Mouse (Mus musculus) kidney, postnatal 14 days (tissue): ENCODE measurements around the gene Scd2.
"Not testable (repeated sequence)": the region's sequence is repeated elsewhere in the genome, so short reads cannot be mapped to it uniquely, and the experiment has no call there.

ENCODE experiments used
- DNase-seq: peaks from one replicate; pipeline ENCODE4 v3.0.0; 2022; ENCODE audit warnings: mixed read lengths

Gene Scd2

GRCm38 (mm10) chr19:44274452-44274851 is 19.0 kb upstream of the Scd2 start:
- DNase-seq = no peak

- no peak for DNase-seq
Measured at GRCm38 (mm10) chr19:44275418-44275817, 18.1 kb upstream of the Scd2 start.

DNA sequence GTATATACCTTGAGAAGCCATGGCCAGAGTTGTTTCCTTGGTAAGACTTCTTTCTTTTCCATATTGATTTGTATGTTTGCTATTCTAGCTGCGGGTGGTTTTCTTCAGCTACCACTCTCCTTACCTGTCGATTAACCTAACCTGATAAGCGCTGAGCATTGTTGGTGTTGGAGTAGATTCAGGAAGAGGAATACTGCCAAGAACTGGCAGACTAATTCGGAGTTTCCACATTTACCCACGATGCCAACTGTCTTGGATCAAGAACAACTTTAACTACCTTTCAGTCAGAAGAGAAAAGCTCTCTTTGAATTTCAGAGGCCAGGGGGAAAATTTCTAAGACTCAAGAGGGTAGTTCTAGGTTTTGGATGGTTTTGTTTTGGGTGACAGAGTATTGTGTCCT is 16.6 kb upstream of the Scd2 start:
- no peak for DNase-seq

DNA sequence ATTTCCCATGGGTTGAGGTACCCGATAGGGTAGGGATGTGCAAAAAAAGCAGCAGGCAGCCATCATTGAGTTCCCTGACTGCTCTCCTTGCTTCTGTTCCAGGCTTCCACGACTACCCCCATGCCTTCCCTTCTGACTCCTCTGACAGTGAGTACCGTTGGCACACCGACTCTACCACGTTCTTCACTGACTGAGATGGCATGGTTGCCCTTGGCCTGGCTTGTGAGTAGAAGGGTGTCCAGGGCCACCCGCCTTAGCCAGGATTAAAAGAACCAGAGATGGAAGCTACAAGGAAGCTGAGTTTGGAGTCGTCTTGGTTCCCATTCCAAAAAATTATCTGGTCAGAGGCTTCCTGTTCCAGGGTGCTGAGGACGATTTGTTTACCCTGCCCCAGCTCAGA is 15.5 kb upstream of the Scd2 start:
- no peak for DNase-seq

- DNase-seq = peak; percentile 69
Measured at GRCm38 (mm10) chr19:44280755-44281154, 12.7 kb upstream of the Scd2 start.

GRCm38 (mm10) chr19:44281825-44282447 is 11.5 kb upstream of the Scd2 start:
- DNase-seq = not testable (repeated sequence)

- no peak for DNase-seq
Measured at GRCm38 (mm10) chr19:44282534-44283156, 10.8 kb upstream of the Scd2 start.

GRCm38 (mm10) chr19:44283157-44284024 is 10.1 kb upstream of the Scd2 start:
- DNase-seq = no peak

- peak; percentile 95 for DNase-seq
Measured at GRCm38 (mm10) chr19:44284025-44284695, 9.3 kb upstream of the Scd2 start.

DNA sequence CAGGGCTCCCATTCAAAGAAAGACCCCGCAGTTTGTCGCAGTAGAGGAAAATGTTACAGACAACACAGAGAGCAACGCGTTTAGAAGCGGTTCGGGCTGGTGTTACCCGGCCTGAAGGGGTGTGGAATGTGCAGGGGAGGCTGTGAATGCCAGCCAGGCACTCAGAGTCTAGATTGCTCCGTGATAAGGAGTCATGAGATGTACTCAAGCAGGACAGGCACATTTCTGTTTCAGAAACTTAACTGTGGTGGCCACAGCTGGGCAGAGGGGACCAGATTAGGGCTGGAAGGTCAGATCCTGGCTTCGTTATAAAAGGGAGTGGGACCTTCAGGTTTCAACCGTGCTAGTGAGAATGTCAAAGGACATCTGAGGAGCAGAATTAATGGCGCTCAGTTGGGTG is 8.8 kb upstream of the Scd2 start:
- DNase-seq = peak; percentile 70

GRCm38 (mm10) chr19:44285554-44285953 is 7.9 kb upstream of the Scd2 start:
- no peak for DNase-seq

DNA sequence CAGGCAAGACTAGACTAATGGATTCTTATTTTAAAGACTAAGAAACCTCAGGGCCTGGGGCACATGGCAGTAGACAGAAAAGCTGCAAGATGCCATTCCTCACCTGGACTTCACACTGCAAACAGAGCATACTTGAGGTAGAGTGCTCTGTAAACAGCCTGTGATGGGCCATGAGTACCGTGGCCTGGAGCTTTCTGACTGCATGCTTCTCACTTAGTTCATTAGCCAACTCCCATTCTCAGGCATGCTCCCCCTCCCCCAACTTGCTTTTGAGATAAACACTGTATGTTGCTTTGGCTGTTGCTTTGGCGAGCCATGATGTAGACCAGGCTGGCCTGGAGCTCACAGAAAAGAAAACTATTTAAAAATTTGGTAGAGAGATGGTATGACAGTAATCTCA is 7.4 kb upstream of the Scd2 start:
- DNase-seq = no peak

GRCm38 (mm10) chr19:44287415-44288110 is 5.9 kb upstream of the Scd2 start:
- DNase-seq = no peak

GRCm38 (mm10) chr19:44292083-44292482 is 1.4 kb upstream of the Scd2 start:
- no peak for DNase-seq

GRCm38 (mm10) chr19:44292483-44292882 is 991 bp upstream of the Scd2 start:
- no peak for DNase-seq

DNA sequence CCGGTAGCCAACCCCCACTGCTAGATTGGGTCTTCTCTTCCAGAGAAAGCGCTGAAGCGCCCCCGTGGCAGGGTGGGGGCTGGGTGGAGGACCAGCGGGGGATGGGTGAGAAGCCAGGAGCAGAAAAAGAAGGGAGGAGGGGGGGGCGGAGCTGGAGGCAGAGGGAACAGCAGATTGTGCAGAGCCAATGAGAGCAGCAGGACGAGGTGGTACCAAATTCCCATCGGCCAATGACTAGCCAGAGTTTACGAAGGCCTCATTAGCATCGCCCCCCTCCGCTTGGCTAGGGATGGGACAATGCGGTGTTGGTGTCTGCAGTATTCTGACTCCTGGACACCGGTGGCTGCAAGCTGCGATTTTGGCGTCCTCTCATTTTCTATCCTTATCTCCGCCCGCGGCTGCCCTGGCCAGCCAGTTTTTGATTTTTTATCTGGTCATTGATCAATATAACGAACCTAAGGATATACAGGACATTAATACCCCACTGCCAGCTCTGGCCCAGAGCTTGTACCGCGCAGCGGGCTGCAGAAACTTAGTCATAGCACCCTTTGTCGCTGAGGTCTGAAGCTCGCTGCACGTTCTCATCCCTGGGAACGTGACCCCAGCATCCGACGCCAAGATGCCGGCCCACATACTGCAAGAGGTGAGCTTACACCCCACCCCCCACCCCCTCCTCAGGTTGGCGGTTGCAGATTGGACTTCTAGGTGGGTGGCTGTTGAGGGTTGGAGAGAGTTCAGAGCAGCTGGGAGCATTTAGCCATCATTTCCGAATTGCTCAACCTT is 486 bp downstream of the Scd2 start:
- peak; percentile 92 for DNase-seq

DNA sequence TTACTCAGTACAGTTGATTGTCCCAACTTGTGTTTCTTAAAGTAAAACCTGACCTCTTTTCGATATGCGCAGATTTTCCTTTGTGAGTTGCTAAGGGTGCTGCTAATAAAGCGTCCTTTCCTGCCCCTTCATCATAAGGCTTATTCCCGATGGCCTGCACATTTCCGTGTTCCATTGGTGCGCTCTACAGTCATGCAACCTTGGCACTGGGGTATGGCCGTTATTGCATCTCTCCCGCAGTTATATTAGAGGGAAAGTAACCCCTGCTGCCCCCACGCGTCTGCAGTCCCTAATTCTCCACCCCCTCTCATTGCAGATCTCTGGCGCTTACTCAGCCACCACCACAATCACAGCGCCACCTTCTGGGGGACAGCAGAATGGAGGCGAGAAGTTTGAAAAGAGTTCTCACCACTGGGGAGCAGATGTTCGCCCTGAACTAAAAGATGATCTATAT is 1.1 kb downstream of the Scd2 start:
- DNase-seq = peak; percentile 88

- DNase-seq = no peak
Measured at GRCm38 (mm10) chr19:44295251-44295650, 1.8 kb downstream of the Scd2 start.

DNA sequence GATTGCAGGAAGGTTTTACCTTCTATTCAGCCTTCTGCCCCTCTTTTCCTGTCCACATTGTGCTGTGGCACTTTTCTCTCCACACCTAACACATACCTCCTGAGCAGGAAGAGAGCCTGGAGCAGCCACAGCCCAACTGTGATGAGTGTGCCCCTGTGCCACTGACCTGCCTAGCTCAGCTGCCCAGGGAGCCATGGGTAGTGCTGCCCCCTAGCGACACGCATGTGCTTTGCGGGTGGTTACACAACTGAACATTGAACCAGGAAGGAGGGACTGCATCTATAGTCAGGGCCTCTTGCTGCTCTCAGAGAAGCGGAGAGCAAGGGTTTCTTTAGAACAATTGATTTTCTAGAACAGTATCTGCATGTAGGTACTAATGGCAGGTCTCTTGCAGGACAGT is 2.3 kb downstream of the Scd2 start:
- DNase-seq = peak; percentile 90

DNA sequence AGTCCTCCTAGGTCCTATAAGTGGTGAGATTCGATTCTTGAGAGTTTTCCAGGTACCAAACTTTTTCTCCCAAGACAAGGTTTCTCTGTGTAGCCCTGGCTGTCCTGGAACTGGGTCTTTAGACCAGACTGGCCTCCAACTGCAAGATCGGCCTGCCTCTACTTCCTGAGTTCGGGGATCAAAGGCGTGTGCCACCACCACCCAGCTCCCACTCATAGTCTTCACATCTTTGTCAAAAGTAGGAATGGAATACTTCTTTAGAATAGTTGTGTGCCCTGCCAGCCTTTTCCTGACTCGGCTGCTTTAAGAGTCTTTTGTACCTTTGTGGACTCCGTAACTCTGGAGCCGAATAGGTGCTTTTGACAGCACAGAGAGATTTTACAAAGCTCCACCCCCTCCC is 2.7 kb downstream of the Scd2 start:
- DNase-seq = no peak

DNA sequence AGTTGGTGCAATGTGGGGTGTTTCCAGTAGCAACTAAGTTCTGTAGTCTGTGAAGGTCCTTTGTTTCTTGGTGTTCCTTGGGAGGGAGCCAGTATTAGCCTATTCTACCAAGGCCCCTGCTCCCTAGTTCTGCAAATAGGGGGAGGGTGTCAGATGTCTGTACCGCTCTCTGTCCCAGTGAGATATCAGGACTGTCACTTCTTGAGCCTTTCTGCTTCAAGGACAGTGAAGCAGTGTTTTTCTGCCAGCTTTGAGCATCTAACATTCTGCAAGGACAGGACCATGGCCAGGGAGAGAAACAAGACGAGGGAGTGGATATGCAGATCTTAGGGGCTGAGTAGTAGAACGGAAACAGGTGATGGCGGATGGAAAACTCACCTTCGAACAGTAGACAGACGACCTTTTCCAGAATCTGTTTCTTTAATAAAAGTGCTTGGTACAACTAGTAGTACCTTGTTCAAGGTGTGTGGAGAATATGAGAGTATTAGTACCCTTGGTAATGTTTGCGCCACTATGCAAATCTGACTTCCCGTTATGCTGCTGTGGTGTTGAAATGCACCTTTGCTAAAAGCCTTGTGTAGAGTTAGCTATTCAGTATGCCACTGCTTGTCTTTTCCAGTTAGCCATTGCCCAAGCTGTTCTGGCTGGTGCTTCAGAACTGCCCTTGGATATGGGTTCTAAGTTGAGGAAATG is 3.7 kb downstream of the Scd2 start:
- no peak for DNase-seq
